In the genomic region with DNA sequence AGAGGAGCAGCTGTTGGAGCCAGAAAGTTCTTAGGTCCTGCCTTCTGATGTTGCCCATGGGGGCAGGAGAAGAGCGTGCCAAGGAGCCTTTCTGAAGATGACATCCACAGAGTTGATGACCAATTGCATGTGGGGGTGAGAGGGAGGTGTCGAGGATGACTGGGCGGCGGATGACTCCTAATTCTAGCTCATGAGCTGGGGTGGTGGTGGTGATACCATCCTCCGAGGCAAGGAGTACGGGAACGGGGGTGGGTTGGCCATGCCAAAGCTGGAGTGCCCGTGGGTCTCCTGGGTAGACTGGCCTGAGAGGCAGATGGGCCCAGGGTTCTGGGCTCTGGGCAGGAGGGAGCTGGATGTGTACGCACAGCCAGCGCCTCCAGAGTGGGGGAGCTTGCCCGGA, we compare ENCODE assay signal across 36 mouse cellular contexts. TPM values are rescaled to one million over a fixed set of nuclear protein-coding genes. Genes with fewer than 3 reads are reported as not detected.
DNase-seq lines count a peak whose midpoint lies in the region; ATAC-seq and TF ChIP-seq lines count a peak whose summit lies in the region.
"Had no signal": no experiment of that assay in that cellular context is flagged by ENCODE, and none has a peak within 500 bp of the region (broad histone marks: within the 10 kb centered on the region; RNA-seq: fewer than 3 reads in every experiment).

No protein-coding gene starts in this region.

- peak overlapping the region; percentile 72 for H3K27ac ChIP-seq in layer of hippocampus, adult 2 months
- peak overlapping the region; percentile 72 for H3K27ac ChIP-seq in limb, embryonic 10.5 days
- H3K27ac ChIP-seq: embryonic facial prominence, embryonic 15.5 days; gastrocnemius, adult 2 months; heart, adult 2 months; heart, embryonic 13.5 days; hindbrain, postnatal 0 days; intestine, embryonic 15.5 days; liver, embryonic 14.5 days; macrophage had no signal

- H3K36me3 ChIP-seq in limb, embryonic 10.5 days = no peaks in the 10 kb centered on the region
- H3K36me3 ChIP-seq: embryonic facial prominence, embryonic 15.5 days; heart, embryonic 13.5 days; intestine, embryonic 15.5 days had no signal

- WGBS in limb, embryonic 10.5 days = 95% methylated on average over 11 of the region's 11 CpGs

- no peaks in the 10 kb centered on the region for H3K9me3 ChIP-seq in limb, embryonic 10.5 days (replicated peaks)
- H3K9me3 ChIP-seq: embryonic facial prominence, embryonic 15.5 days; heart, embryonic 13.5 days; intestine, embryonic 15.5 days had no signal

- TF ChIP-seq CTCF in layer of hippocampus, adult 2 months (conservative IDR thresholded peaks at IDR 0.05) = no peak

- peak; percentile 20 for ATAC-seq in frontal cortex, adult (ENCODE audit: low TSS enrichment)
- ATAC-seq in megakaryocyte-erythroid progenitor cell, adult 5-6 weeks (replicated peaks; ENCODE audit: low FRiP score, low TSS enrichment, poor library complexity, severe bottlenecking) = no peak
- ATAC-seq: intestine, embryonic 15.5 days; midbrain, embryonic 16.5 days had no signal

- no peak overlapping the region for H3K4me3 ChIP-seq in layer of hippocampus, adult 2 months
- no peak overlapping the region for H3K4me3 ChIP-seq in limb, embryonic 10.5 days
- H3K4me3 ChIP-seq: embryonic facial prominence, embryonic 15.5 days; gastrocnemius, adult 2 months; heart, adult 2 months; heart, embryonic 13.5 days; intestine, embryonic 15.5 days had no signal

- no peak for DNase-seq in frontal cortex, postnatal 14 days (ENCODE audit: low spot score in 2 of 2)
- no peak for DNase-seq in layer of hippocampus, adult 2 months (ENCODE audit: low spot score in 2 of 2)
- no peak for DNase-seq in layer of hippocampus, adult 9-11 months
- peak; percentile 57 for DNase-seq in right cerebral cortex, adult 18-20 months
- DNase-seq in right cerebral cortex, postnatal 14 days = no peak
- no peak for DNase-seq in limb, embryonic 10.5 days (ENCODE audit: low spot score)
- DNase-seq: adrenal gland, postnatal 25 days; B cell, adult 2 months; cerebellum, adult 18-20 months; gastrocnemius, adult 2 months; heart, adult 2 months; heart, postnatal 10 days; kidney, adult 2 months; kidney, postnatal 36 days; layer of hippocampus, postnatal 36 days; liver; lung, adult 2 months; lung, postnatal 10 days; thymus, postnatal 14 days had no signal

- peaks cover 58% of the 10 kb centered on the region for H3K4me1 ChIP-seq in limb, embryonic 10.5 days

- peaks cover 20% of the 10 kb centered on the region; the same call in 1 of the 2 replicates for H3K27me3 ChIP-seq in limb, embryonic 10.5 days (ENCODE audit: low read depth, poor library complexity, severe bottlenecking)
- H3K27me3 ChIP-seq: embryonic facial prominence, embryonic 15.5 days; intestine, embryonic 15.5 days had no signal

RNA-seq across cellular contexts. Expression of a gene that starts 32.5 kb away (rescaled TPM):
- total RNA-seq in layer of hippocampus, adult 2 months (2021) = 10 to 100 TPM; 15.9 to 20.2 TPM
- polyA plus RNA-seq in limb, embryonic 10.5 days (2016; fragmentation: Nextera tagmentation; extraction: Ambion mirVana) = 1.8 and 3.9 TPM in 2 replicates
- not detected in 2 replicates for total RNA-seq in megakaryocyte-erythroid progenitor cell, adult 5-6 weeks (2014; fragmentation: Nextera tagmentation)
- total RNA-seq in megakaryocyte-erythroid progenitor cell, adult 5-6 weeks (2017) = not detected in 2 replicates
- total RNA-seq: adrenal gland, adult 18-20 months; adrenal gland, postnatal 25 days; common myeloid progenitor, adult 5-6 weeks; gastrocnemius, adult 2 months; gastrocnemius, postnatal 4 days; heart, adult 2 months; heart, postnatal 10 days; neutrophil, adult 5-6 weeks had no signal
- polyA plus RNA-seq: heart, adult 2 months; heart, embryonic 13.5 days; hindbrain, embryonic 11.5 days; intestine, embryonic 15.5 days; lung, adult 2 months; macrophage; neural tube, embryonic 11.5 days; small intestine, adult 2 months; stomach, embryonic 14.5 days had no signal

Comparison
In these comparisons a context has a peak if more than half of its experiments do, and no peak if none do; other contexts are left out.
1. RNA of a gene that starts 32.5 kb away (total RNA-seq): 15.9 to 20.2 TPM in layer of hippocampus, adult 2 months; not detected in megakaryocyte-erythroid progenitor cell, adult 5-6 weeks; every median in the first group is over 10 times any median in the second.